Mouse (Mus musculus) forebrain, embryonic 11.5 days (tissue): ENCODE measurements at regions not wholly inside any gene's neighbourhood (a gene's known extent, or its start where the extent isn't known, plus 50 kb on each side); places are given as distances from the start of the nearest gene placed in this dataset.
A peak's percentile ranks its signal among the peaks of the same experiment; 100 is the strongest.

Experiments used
- ATAC-seq: fragments of 200-750 bp; cut with Nextera tagmentation; replicated peaks from 2 replicates; pipeline ENCODE4 v1.8.0; 2017; ENCODE audit warnings: moderate TSS enrichment; ENCODE audit not compliant: low FRiP score
- DNase-seq: peaks from one replicate; pipeline ENCODE4 v3.0.0-alpha.2; 2017; ENCODE audit warnings: low spot score
- H3K27ac ChIP-seq: fragments of 300-500 bp; sonication (generic); 2 replicates; pipeline ENCODE4 v1.5.1; 2014; ENCODE audit warnings: low read depth, low read length
- H3K27me3 ChIP-seq: fragments of 300-500 bp; sonication (generic); 2 replicates; pipeline ENCODE4 v1.6.1; 2014; ENCODE audit warnings: mild to moderate bottlenecking, low read length, mixed read lengths; ENCODE audit not compliant: control insufficient read depth, insufficient read depth
- H3K36me3 ChIP-seq: fragments of 300-500 bp; sonication (generic); 2 replicates; pipeline ENCODE4 v1.6.1; 2014; ENCODE audit warnings: mild to moderate bottlenecking, low read length, moderate library complexity, mixed read lengths; ENCODE audit not compliant: control insufficient read depth, insufficient read depth
- H3K4me1 ChIP-seq: fragments of 300-500 bp; sonication (generic); replicated peaks from 2 replicates; pipeline ENCODE4 v1.6.1; 2014; ENCODE audit warnings: low read length, mixed read lengths; ENCODE audit not compliant: control insufficient read depth, insufficient read depth
- H3K4me2 ChIP-seq: fragments of 300-500 bp; sonication (generic); 2 replicates; pipeline ENCODE4 v1.6.1; 2014; ENCODE audit warnings: low read depth, mild to moderate bottlenecking, low read length, moderate library complexity, mixed read lengths; ENCODE audit not compliant: severe bottlenecking
- H3K4me3 ChIP-seq: fragments of 300-500 bp; sonication (generic); 2 replicates; pipeline ENCODE4 v1.5.1; 2014; ENCODE audit warnings: low read depth, low read length
- H3K9ac ChIP-seq: fragments of 300-500 bp; sonication (generic); 2 replicates; pipeline ENCODE4 v1.6.1; 2014; ENCODE audit warnings: low read length
- H3K9me3 ChIP-seq: fragments of 300-500 bp; sonication (generic); 2 replicates; pipeline ENCODE4 v1.6.1; 2016; ENCODE audit warnings: low read length, mixed read lengths; ENCODE audit not compliant: control insufficient read depth
- WGBS: fragments of 180-500 bp; shearing (Covaris S2); extraction: QIAGEN DNeasy Blood & Tissue Kit; methylation state at CpG from one replicate; pipeline ENCODE4 v1.1.7; 2014; 5-methylcytosine and 5-hydroxymethylcytosine counted together

- H3K9ac ChIP-seq: no peak overlapping the region
- H3K9me3 ChIP-seq: no peaks in the 10 kb centered on the region
- H3K4me2 ChIP-seq: no peak overlapping the region
- no peak overlapping the region for H3K4me3 ChIP-seq
- WGBS: 90% methylated on average over 7 of the region's 7 CpGs
- no peak for ATAC-seq
- no peaks in the 10 kb centered on the region for H3K4me1 ChIP-seq
- H3K27ac ChIP-seq: no peak overlapping the region
- DNase-seq: no peak
- no peaks in the 10 kb centered on the region for H3K27me3 ChIP-seq
- no peaks in the 10 kb centered on the region for H3K36me3 ChIP-seq
Measured at GRCm38 (mm10) chr15:42900056-42900455, 2765.9 kb downstream of the 9330182O14Rik start.

DNA sequence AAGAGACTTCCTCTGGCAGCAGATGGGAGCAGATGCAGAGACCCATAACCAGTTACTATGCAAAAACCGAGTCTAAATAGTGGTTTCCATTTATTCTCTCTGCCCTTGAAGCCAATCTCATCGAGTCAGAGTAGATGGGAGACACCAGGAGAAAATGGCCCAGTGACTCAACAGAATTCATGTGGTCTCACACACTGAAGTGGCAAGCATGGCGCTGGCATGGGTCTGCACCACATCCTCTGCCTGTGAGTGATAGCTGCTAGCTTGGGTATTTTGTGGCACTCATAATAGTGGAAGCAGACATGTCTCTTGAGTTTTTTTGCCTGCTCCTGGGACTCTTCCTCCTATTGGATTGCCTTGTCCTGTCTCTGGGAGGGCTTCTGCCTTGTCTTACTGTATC, 2767.6 kb downstream of the 9330182O14Rik start:
- Histone ChIP-seq H3K4me1 (no peaks in the 10 kb centered on the region), H3K9ac (no peak overlapping the region), H3K4me2 (no peak overlapping the region), H3K36me3 (no peaks in the 10 kb centered on the region), H3K27ac (no peak overlapping the region), H3K4me3 (no peak overlapping the region), H3K9me3 (no peaks in the 10 kb centered on the region), H3K27me3 (no peaks in the 10 kb centered on the region)
- WGBS: 93% methylated on average over 3 of the region's 3 CpGs
- no peak for ATAC-seq
- DNase-seq: no peak

- no peaks in the 10 kb centered on the region for H3K9me3 ChIP-seq
- H3K27ac ChIP-seq: no peak overlapping the region
- H3K4me1 ChIP-seq: no peaks in the 10 kb centered on the region
- WGBS: 90% methylated on average over 2 of the region's 2 CpGs
- H3K9ac ChIP-seq: no peak overlapping the region
- ATAC-seq (no peak), DNase-seq (no peak)
- H3K4me2 ChIP-seq: no peak overlapping the region
- H3K36me3 ChIP-seq: no peaks in the 10 kb centered on the region
- no peaks in the 10 kb centered on the region for H3K27me3 ChIP-seq
- H3K4me3 ChIP-seq: no peak overlapping the region
Measured at GRCm38 (mm10) chr15:42911357-42911756, 2777.2 kb downstream of the 9330182O14Rik start.

GRCm38 (mm10) chr15:42912880-42913279, 2778.7 kb downstream of the 9330182O14Rik start:
- no peak overlapping the region for H3K4me3 ChIP-seq
- H3K36me3 ChIP-seq: no peaks in the 10 kb centered on the region
- no peaks in the 10 kb centered on the region for H3K9me3 ChIP-seq
- no peak overlapping the region for H3K4me2 ChIP-seq
- no peaks in the 10 kb centered on the region for H3K4me1 ChIP-seq
- no peak overlapping the region for H3K27ac ChIP-seq
- DNase-seq (no peak), ATAC-seq (no peak)
- H3K9ac ChIP-seq: no peak overlapping the region
- WGBS: 81% methylated on average over 4 of the region's 4 CpGs
- no peaks in the 10 kb centered on the region for H3K27me3 ChIP-seq

DNA sequence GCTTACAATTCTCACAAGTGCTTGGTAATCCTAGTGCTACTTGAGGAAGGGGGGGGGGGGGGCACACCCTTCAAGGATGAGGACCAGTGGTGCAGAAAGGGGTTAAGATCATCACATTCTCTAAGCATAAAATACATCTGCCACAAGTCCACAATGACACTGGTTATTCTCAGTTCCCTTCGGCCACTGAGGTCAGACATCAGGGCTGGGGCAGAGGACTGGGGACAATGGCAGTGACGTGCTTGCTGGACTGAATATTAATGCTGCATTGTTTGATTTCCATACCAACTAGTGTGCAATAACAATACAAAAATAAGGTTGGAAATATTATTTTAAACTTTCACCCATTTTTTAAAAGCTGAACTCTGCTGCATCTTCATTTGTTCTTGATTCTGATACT, 2779.1 kb downstream of the 9330182O14Rik start:
- DNase-seq: no peak

DNA sequence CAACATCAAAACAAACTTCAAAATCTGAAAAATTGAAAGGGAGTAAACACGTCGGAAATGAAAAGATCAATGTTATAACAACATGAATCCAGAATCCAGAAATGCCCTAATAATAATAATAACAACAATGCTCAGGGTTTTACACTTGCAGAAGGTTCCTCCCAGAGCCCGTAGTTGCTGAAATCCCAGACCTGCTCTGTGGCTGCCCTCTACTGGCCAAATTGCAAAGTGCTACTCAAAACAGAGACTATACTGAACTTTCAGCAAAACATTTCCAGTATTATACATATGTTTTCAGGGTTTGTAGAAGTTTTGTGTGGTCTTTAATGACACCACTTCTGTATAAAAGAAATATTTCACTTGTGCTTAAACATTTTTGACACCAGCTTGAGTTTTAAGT, 2779.9 kb downstream of the 9330182O14Rik start:
- H3K4me3 ChIP-seq: no peak overlapping the region
- no peaks in the 10 kb centered on the region for H3K9me3 ChIP-seq
- H3K9ac ChIP-seq: no peak overlapping the region
- H3K36me3 ChIP-seq: no peaks in the 10 kb centered on the region
- H3K27me3 ChIP-seq: no peaks in the 10 kb centered on the region
- ATAC-seq (peak; percentile 59; the same call in 1 of the 2 replicates), DNase-seq (peak; percentile 70)
- no peak overlapping the region for H3K27ac ChIP-seq
- H3K4me1 ChIP-seq: no peaks in the 10 kb centered on the region
- 7% methylated on average over 3 of the region's 3 CpGs for WGBS
- no peak overlapping the region for H3K4me2 ChIP-seq

More for the DNA sequence above, 2779.1 kb downstream of the 9330182O14Rik start:
- Histone ChIP-seq H3K27ac (no peak overlapping the region), H3K4me3 (no peak overlapping the region), H3K4me1 (no peaks in the 10 kb centered on the region), H3K9ac (no peak overlapping the region), H3K9me3 (no peaks in the 10 kb centered on the region), H3K27me3 (no peaks in the 10 kb centered on the region), H3K36me3 (no peaks in the 10 kb centered on the region), H3K4me2 (no peak overlapping the region)
- 24% methylated on average over 2 of the region's 2 CpGs for WGBS
- no peak for ATAC-seq

DNA sequence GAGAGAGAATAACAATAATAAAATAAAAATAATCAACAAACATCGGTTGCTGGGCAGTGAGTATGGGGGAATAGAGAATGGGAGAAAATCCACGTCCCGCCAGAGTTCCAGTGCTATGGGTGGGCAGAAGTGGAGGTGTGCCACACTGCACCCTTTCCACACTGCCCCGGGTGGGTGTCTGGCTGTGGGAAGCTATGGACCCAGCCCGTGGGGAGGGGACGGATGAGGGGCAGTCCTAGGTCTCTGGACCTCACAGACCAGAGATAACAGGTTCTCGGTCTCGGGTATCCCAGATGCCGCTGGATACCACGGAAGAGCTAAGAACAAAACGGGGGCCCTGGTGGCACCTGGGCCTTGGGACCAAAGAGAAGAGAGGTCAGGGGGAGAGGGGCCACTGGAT, 2781.0 kb downstream of the 9330182O14Rik start:
- H3K4me1 ChIP-seq: no peaks in the 10 kb centered on the region
- H3K9me3 ChIP-seq: no peaks in the 10 kb centered on the region
- H3K36me3 ChIP-seq: no peaks in the 10 kb centered on the region
- H3K9ac ChIP-seq: no peak overlapping the region
- DNase-seq: no peak
- H3K4me3 ChIP-seq: no peak overlapping the region
- H3K27me3 ChIP-seq: no peaks in the 10 kb centered on the region
- no peak overlapping the region for H3K27ac ChIP-seq
- H3K4me2 ChIP-seq: no peak overlapping the region
- ATAC-seq: no peak
- 87% methylated on average over 11 of the region's 11 CpGs for WGBS

- H3K36me3 ChIP-seq: no peaks in the 10 kb centered on the region
Measured at GRCm38 (mm10) chr15:42921618-42922017, 2787.5 kb downstream of the 9330182O14Rik start.

GRCm38 (mm10) chr15:42928331-42928730, 2794.2 kb downstream of the 9330182O14Rik start:
- Histone ChIP-seq H3K4me1 (no peaks in the 10 kb centered on the region), H3K27ac (no peak overlapping the region), H3K4me3 (no peak overlapping the region), H3K27me3 (no peaks in the 10 kb centered on the region), H3K9ac (no peak overlapping the region), H3K36me3 (no peaks in the 10 kb centered on the region), H3K9me3 (no peaks in the 10 kb centered on the region), H3K4me2 (no peak overlapping the region)
- ATAC-seq (no peak), DNase-seq (no peak)
- WGBS: 80% methylated on average over 4 of the region's 4 CpGs

More at GRCm38 (mm10) chr15:42921618-42922017, 2787.5 kb downstream of the 9330182O14Rik start:
- H3K9ac ChIP-seq: no peak overlapping the region
- H3K4me1 ChIP-seq: no peaks in the 10 kb centered on the region
- 79% methylated on average over 3 of the region's 3 CpGs for whole genome bisulfite sequencing
- no peak for ATAC-seq
- no peaks in the 10 kb centered on the region for H3K9me3 ChIP-seq
- DNase-seq: no peak
- no peak overlapping the region for H3K4me2 ChIP-seq
- H3K27me3 ChIP-seq: no peaks in the 10 kb centered on the region
- H3K4me3 ChIP-seq: no peak overlapping the region
- no peak overlapping the region for H3K27ac ChIP-seq
